Mouse (Mus musculus) heart, embryonic 14.5 days (tissue): ENCODE measurements around the gene Rabepk. TPM values are rescaled to one million over a fixed set of nuclear protein-coding genes. Genes with fewer than 3 reads are reported as not detected.

Experiments used
- polyA plus RNA-seq: library from polyadenylated mRNA; unstranded; fragments of >200 nt; fragmentation: Nextera tagmentation; extraction: Ambion mirVana; gene quantifications from 2 replicates; pipeline ENCODE4 v1.2.1, GENCODE M21; 2014

Rabepk gene
- polyA plus RNA-seq, 1 experiment from 2014 or later: 26.7 TPM

Other genes starting within 250 kb of the Rabepk start
- 66.2 and 69.5 TPM in 2 replicates for gene Gapvd1, start 44.7 kb downstream of the Rabepk start, polyA plus RNA-seq
- 545 and 663 TPM in 2 replicates for gene Hspa5, start 27.9 kb downstream of the Rabepk start, polyA plus RNA-seq
- 51.0 and 65.8 TPM in 2 replicates for gene Fbxw2, start 26.4 kb upstream of the Rabepk start, polyA plus RNA-seq
- not detected in 2 replicates for gene Gm34653, start 33.1 kb upstream of the Rabepk start, polyA plus RNA-seq
- 0.20 and 0.24 TPM in 2 replicates for gene Cutal, start 74.5 kb upstream of the Rabepk start, polyA plus RNA-seq
- gene Psmd5, start 75.1 kb upstream of the Rabepk start, polyA plus RNA-seq: 59.2 and 62.2 TPM in 2 replicates
- gene Phf19, start 114.1 kb upstream of the Rabepk start, polyA plus RNA-seq: 3.0 and 3.1 TPM in 2 replicates
- gene Traf1, start 161.9 kb upstream of the Rabepk start, polyA plus RNA-seq: 1.8 and 2.0 TPM in 2 replicates